Mouse (Mus musculus) layer of hippocampus, postnatal 36 days (tissue): ENCODE results near the gene Shisa2. TPM values are rescaled to one million over a fixed set of nuclear protein-coding genes. Genes with fewer than 3 reads are reported as not detected.

Experiments
- DNase-seq, 2 experiments: peaks; one replicate each; pipeline ENCODE4 v3.0.0; 2022
- total RNA-seq, 2 experiments: library from RNA; stranded (reverse); gene quantifications; 2 replicates each; pipeline ENCODE4 v1.2.3; 2021

Gene Shisa2
- total RNA-seq, 2 experiments from 2014 or later, result 3.3 to 3.5 TPM

DNA sequence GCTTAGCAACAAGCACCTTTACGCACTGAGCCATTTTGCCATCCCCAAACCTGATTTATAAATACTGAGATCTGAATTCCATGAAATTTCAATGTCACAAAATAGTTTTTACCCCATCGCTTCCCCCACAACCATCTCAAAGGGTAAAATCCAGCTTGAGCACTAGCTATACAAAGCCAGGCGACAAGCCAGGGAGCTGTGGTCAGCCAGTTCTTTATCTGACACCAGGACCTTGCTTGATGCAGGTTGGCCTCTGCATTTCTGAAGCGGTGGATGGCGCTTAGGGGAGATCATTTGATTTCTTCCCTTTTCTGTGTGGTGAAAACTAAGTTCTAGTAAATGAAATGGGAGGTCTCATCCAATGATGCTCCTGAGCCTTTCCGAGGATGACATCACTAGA, 7.0 kb downstream of the Shisa2 start:
- DNase-seq, result no peak

DNA sequence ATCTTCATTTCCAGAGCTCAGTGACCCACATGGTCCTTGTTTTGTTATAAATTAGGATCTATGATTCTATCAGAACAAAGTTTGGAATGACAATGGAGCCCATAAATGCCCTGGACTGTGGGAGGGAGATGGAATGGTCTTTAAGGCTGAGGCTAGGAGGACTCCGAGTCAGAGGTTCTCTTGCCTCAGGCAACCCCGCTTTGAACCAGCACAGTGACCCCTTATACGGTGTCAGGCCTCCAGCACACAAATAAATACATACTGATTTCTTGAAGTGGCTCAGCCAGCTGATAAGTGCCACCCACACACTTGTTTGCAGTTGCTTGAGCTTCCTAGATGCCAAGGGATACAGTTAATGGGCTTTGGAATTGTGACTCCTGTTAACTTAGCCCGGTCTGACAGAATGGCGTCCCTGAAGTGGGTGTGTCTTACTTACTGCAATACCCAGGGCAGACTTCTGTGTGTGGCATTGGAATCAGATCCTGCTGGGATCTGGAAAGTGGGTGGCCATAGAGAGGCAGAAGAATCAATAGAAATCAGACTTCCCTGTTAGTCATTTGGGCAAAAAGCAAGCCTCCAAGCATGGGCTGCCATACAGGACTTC, 8.3 kb downstream of the Shisa2 start:
- no peak for DNase-seq

DNA sequence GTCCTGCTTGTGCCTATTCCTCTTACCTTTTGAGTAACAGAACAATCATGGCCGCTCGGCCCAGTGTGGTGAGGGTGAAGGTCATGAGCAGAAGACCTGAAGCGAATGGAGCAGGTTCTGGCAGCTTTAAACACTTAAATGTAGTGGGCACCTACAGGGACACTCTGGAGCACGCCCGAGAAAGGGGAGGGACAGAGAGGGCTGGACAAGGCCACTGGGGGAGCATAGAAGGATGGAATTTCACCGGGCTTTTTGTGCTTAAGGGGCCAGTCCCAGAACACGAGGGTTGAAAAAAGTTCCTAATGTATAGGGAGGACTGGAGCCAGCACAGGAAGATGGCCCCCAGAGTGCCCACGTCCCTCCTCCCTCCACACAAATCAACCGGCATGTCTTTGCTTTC, 8.9 kb downstream of the Shisa2 start:
- no peak for DNase-seq

DNA sequence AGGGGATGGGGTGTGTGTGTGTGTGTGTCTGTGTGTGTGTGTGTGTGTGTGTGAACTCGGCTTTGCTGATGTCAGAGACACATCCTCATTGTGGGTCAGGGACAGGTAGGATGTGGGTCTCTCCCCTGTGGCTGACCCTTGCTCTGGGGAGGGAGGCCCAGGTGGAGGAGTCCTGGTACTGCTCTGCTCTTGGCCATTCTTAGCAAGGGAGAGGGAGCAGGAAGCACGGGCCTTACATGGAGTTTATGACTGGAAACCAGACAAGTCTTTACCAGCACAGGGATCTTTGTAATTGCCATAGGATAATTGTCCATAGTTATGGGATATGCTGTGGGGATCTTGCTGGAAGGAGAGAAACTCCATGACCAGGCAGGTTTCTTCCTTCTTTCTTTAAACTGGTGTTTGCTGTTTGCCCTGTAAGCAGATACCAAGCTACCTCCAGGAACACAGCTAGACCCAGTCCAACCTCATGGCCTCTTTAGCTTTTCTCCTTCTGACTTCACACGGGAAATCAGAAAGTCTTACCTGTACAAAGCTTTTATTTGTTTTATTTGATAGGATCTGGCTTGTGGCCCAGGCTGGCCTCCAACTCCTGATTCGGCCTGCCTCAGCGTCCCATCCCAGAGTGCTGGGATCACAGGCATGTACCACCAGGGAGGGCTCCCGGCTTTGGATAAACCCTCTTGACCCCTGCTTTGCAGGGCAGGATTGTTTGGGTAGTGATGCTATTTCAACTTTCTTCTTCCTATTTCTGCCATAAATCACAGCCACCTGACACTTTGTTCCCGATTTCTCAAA, 14.0 kb downstream of the Shisa2 start:
- DNase-seq, result no peak

DNA sequence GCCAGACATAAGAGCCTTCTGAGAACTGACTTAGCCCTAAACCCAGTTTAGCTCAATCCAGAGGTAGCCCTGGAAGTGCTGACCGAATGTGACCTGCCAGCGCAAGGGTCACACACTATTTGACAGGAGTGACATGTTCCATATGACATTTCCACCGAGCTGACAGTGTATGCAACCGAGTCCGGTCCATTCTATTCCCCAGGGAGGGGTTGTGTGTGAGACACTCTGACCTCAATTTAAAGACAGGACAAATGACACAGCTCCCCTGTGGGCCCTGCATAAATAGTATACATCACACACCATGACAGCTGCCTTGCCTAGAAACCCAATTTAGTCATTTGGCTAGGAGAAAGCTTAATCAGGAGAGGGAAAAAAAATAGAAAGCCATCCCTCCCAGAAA, 16.7 kb downstream of the Shisa2 start:
- no peak for DNase-seq

DNA sequence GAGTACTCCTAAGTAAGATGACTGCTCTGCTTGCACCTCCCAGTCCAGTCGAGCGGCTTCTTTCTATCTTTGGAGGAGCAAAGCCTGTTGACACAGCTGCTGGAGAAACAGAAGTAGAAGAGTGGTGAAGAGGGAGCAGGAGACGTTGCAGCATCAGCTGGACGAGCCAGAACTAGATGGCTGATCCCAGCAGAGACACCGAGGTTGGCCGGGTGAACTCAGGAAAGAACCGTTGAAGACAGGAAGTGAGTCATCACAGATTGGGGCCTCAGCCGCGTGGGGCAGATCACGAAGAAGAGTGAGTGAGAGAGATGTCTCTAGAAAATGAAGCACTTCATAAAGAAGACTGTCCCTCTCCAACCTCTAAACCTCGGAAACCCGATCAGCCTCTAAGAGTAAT, 18.5 kb downstream of the Shisa2 start:
- DNase-seq, result no peak

DNA sequence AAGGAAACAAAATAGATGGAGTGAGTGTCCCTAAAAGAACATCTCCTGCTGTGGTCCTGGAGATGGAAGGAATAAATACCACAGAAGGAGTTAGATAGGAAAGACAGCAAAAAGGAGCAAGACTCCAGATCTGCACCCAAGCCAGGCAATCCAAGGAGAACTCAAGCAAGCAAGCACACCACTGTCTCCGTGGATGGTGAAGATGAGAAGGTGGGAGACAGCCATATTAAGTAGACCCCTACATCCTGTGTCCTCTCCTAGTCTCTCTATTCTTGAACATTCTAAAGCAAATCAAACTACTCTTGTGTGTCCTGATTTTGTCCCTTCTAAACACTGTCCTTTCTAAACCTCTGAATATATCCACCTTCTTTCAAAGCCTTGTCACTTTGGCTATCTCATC, 19.1 kb downstream of the Shisa2 start:
- DNase-seq, result no peak

DNA sequence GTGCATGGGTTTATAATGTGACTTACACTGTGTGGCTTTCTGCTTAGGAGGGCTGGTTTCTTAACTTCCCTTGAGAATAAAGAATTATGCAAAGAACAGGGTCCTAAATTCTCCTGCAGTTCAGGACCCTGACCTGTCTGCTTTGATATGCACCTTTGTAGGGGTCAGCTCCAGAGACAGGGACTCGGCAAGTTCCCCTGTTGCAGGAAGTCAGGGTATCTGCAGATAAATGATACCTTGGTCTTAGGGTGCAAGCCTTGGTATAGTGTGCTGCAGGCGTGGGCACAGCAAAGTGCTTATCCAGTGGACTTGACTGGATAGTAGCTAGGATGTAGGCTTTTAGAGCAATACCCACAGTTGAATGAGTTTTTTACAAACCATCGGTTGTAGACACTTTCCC, 19.8 kb downstream of the Shisa2 start:
- no peak for DNase-seq

DNA sequence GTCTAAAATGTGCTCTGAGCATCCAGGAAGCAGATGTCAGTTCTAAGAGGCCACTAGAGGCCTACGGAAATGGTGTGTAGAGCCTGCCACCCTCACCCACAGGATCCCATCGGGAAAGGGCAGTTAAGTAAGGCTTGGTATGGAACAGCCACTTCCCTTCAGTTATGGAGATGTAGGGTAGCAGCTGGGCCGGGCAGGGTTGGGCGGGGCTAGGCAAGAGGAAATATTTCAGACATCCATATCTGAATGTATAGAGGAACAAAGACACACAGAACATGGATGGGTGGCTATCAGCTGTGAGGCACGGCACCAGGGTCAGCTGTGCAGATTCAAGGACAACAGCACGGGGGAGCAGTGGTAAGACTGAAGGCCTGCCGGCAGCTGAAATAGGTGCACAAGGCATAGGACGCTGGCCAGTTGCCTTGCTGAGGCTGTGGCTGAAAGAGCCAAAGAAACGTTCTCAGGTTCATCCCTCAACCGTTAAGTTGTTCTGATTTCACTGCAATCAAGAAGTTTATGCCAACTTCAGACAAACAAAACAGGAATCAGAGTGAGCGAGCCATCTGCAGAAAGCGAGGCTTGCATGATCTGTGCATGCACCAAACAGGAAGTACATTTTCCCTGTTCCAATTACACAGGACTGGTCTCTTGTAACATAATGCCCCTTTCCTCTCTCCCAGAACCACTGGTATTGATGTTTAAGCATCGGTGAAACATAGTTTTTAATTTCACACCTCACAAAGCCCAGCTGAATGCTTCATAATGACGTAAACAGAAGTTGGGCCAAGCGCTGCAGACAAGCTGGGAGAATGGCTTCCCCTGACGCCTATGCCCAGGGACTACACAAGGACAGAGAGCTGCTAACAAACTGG, 22.0 kb downstream of the Shisa2 start:
- DNase-seq, result no peak

DNA sequence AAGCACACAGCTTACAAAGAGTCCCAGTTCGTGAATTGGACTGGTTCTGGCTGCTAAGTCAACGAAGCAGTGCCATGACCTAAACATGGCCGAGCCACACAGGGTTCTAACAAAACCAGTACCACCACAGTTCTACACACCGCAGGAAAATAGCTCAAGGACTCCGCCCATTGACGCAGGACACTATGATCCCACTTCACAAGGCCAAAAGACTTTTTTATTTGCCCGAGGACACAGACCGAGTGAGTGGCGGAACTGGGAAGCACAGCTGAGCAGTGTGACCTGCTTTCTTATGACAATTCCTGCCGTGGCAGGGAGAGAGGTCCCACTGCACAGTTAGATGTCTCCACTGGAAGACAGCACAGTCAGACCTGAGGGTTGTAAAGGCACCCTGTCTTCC, 23.5 kb downstream of the Shisa2 start:
- no peak for DNase-seq

DNA sequence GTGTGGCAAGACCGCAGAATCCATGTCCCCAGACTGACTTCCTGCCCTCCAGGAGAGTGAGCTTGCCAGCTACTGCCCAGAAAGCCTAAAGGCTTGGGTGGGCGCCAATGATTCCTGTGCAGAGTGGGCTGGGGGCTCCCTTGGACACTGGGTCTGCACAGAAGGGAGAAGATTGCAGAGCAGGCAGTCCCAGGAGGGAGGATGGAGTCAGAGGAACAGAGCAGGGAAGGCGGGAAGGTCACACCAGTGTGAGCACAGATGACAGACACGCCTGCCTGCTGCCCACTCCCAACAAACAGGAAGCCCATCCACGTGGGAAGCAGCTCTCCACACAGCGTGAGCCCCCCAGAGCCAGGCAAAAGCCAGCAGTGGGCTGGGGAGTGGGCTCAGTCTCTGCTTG, 24.2 kb downstream of the Shisa2 start:
- no peak for DNase-seq

DNA sequence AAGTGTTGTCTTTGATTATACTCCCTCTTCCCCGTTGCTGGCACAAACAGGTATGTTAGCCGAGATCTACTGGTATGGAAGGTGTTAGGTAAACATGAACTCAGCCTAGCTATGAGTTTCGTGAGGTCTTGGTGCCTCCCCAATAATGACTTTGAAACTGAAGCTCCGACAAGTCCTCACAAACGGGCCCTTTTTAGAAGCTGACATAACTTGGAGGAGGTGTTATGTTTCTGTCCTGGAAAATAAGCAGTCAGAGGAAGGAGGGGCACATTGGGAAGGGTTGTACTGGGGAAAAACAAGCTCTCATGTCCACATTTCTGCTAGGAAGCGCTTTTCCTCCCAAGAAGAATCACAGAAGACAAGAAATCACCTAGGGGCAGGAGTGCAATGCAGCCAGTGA, 31.5 kb downstream of the Shisa2 start:
- no peak for DNase-seq

DNA sequence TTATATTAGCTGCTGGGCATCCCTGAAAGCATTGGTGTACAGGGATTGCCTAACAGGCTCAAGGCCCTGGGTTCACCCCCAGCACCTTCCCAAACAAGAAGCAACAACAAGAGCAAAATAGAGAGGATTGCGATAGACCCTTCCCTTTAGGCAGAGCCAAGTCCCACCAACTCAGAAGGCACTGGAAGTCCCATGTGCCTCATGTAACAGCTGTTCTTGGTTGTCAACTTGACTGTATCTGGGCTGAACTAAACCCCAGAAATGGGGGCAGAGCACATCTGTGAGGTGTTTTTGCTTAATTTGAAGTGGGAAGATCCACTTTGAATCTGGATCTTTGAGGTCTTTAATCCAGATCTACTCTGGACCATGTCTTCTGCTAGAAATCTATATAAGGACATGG, 32.0 kb downstream of the Shisa2 start:
- no peak for DNase-seq

DNA sequence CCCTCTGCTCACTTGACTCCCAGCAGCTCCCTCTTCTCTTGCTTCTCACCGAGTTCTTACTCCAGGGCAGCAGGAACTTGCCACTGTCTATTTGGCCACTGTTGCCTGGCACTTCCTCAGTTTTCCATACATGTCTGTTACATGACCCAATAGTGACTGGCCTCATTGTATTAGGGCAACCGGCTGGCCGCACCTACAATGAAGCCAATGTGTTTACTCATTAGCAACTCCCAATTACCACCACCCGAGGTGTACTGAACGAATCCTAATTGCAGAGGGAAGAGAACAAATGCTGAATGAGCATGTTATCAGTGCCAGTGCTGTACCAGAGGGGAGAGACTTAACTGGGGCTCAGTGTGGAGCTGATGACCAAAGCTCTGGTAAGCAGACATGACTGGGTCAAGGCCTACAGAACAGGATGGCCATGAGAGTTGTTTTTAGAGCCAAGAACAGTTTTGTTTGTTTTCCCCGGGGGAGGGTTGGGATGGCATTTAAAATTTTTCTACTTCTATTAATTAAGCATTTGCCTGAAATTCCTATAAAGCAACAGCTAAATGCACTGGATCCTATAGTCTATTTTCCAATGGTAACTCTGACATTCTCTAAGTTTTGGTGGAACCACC, 47.9 kb downstream of the Shisa2 start:
- DNase-seq, result no peak

DNA sequence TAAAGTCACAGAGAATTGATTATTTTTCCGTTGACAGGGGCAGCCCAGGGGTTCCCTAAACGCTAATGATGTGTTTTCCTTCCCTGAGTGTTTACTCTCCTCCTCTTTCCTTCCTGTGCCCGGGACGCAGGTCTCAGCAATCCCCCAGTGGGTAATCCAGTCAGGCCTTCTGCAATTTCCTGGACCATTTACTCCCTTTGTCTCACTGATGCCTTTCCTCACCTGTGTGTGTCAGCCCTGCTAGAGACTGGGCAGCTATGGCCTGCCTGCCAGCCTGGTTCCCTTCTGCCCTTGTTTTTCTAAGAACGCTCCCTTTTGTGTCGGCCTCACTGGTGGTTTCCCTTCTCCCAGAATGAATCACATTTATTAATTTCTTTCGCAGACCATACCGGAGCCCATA, 49.4 kb downstream of the Shisa2 start:
- DNase-seq, result no peak

DNA sequence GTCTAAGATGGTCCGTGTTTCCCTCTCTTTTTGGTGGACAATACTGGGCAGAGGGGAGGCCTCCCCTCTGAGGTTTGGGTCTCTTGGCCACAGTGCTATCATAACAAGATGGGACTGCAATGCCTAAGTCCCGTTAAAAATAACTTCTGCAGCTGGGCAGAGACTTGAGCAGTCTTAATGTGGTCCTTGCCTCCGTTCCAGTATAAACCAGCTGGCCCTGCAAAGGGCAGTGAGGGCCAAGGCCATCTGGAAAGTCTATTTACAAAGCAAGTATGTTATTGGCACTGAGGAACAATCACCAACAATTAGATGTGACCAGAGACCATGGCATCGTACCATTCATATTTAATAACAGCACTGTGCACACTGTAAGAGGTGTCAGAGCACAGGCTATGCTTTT, 50.2 kb downstream of the Shisa2 start:
- DNase-seq, result no peak

DNA sequence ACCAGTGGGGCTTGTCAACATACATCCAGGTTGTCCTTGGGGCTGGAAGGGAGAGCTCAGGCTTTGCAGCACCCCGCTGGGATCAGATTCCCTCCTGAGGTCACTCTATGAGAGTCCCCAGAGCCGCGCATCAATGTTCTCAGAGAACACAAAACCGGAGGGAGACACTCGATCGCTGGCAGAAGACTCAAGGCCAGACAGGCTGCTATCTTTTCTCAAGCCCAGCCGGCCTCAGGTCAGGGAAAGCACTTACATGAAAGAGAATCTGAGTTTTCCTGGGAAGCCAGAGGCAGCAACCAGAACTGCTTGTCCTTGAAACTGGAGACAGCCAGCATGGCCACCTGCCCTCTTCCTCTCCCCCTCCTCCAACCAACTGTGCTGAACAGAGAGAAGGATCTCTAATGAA, 52.5 kb downstream of the Shisa2 start:
- DNase-seq, result no peak

Other genes starting within 250 kb of the Shisa2 start
- gene Phf11c, start 229.9 kb upstream of the Shisa2 start, total RNA-seq, result under 1 TPM; 0.40 to 0.86 TPM
- 1 to 10 TPM; 5.3 to 7.2 TPM for gene Setdb2, start 184.4 kb upstream of the Shisa2 start, total RNA-seq
- gene Cab39l, start 184.3 kb upstream of the Shisa2 start, total RNA-seq, result 10 to 100 TPM; 19.2 to 24.5 TPM
- 10 to 100 TPM; 67.1 to 81.0 TPM for gene Cdadc1, start 27.3 kb upstream of the Shisa2 start, total RNA-seq